Mouse (Mus musculus) liver, embryonic 16.5 days (tissue): Measurements from ENCODE around the gene Fndc7. TPM values are rescaled to one million over a fixed set of nuclear protein-coding genes. Genes with fewer than 3 reads are reported as not detected.
A peak's percentile ranks its signal among the peaks of the same experiment; 100 is the strongest.

Source experiments
- ATAC-seq: fragments of 200-750 bp; cut with Nextera tagmentation; 2 replicates; pipeline ENCODE4 v1.8.0; 2017; ENCODE audit warnings: low read depth, mild to moderate bottlenecking, moderate number of reproducible peaks, moderate library complexity
- H3K27ac ChIP-seq: fragments of 300-500 bp; sonication (generic); 2 replicates; pipeline ENCODE4 v1.5.1; 2014; ENCODE audit warnings: mild to moderate bottlenecking, low read length
- H3K27me3 ChIP-seq: fragments of 300-500 bp; sonication (generic); 2 replicates; pipeline ENCODE4 v1.6.1; 2014; ENCODE audit warnings: low read depth, low read length, mixed read lengths; ENCODE audit not compliant: control insufficient read depth, insufficient read depth
- H3K36me3 ChIP-seq: fragments of 300-500 bp; sonication (generic); 2 replicates; pipeline ENCODE4 v1.6.1; 2014; ENCODE audit warnings: mild to moderate bottlenecking; ENCODE audit not compliant: control insufficient read depth, insufficient read depth
- H3K4me1 ChIP-seq: fragments of 300-500 bp; sonication (generic); 2 replicates; pipeline ENCODE4 v1.6.1; 2014; ENCODE audit warnings: low read depth, low read length, mixed read lengths; ENCODE audit not compliant: control insufficient read depth
- H3K4me2 ChIP-seq: fragments of 300-500 bp; sonication (generic); 2 replicates; pipeline ENCODE4 v1.6.1; 2014; ENCODE audit warnings: low read depth, low read length, mixed read lengths
- H3K4me3 ChIP-seq: fragments of 300-500 bp; sonication (generic); 2 replicates; pipeline ENCODE4 v1.5.1; 2014; ENCODE audit warnings: low read depth, mild to moderate bottlenecking, low read length
- H3K9ac ChIP-seq: fragments of 300-500 bp; sonication (generic); 2 replicates; pipeline ENCODE4 v1.6.1; 2014; ENCODE audit warnings: low read depth, low read length
- H3K9me3 ChIP-seq: fragments of 300-500 bp; sonication (generic); replicated peaks from 2 replicates; pipeline ENCODE4 v1.6.1; 2016; ENCODE audit warnings: low read length; ENCODE audit not compliant: control insufficient read depth
- WGBS: fragments of 180-500 bp; shearing (Covaris S2); extraction: QIAGEN DNeasy Blood & Tissue Kit; methylation state at CpG from one replicate; pipeline ENCODE4 v1.1.7; 2014; ENCODE audit not compliant: insufficient replicate concordance; 5-methylcytosine and 5-hydroxymethylcytosine counted together
- polyA plus RNA-seq: library from polyadenylated mRNA; unstranded; fragments of >200 nt; fragmentation: Nextera tagmentation; extraction: Ambion mirVana; gene quantifications from 2 replicates; pipeline ENCODE4 v1.2.1, GENCODE M21; 2015

Fndc7 gene
- polyA plus RNA-seq, 1 experiment from 2014 or later = 0.04 TPM

DNA sequence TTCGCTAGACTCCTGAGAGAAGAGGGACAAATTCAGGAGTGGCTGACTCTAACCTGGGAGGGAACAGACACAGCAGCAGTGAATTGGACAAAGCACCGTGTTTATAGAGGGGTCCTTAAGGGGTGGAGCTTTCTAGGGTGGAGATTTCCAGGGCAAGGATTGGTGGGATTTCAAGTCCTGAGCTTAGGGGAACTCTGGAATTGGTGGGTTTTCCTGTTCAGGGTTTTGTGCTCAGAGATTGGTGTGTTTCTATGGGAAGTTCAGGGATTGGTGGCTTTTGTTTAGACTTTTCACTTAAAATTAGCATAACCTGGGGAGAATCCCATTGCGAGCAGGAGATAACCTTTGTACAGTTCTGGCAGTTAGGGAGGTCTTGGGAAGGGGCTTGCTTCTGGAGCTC is 28.2 kb upstream of the Fndc7 start:
- ATAC-seq = no peak
- H3K36me3 ChIP-seq = no peaks in the 10 kb centered on the region
- H3K4me1 ChIP-seq = peaks cover 10% of the 10 kb centered on the region
- H3K9me3 ChIP-seq = no peaks in the 10 kb centered on the region
- 63% methylated on average over 3 of the region's 3 CpGs for WGBS
- H3K9ac ChIP-seq = no peak overlapping the region
- no peak overlapping the region for H3K4me2 ChIP-seq
- no peak overlapping the region for H3K27ac ChIP-seq
- no peaks in the 10 kb centered on the region for H3K27me3 ChIP-seq
- no peak overlapping the region for H3K4me3 ChIP-seq

- H3K4me3 ChIP-seq = no peak overlapping the region
- peaks cover 6% of the 10 kb centered on the region for H3K4me1 ChIP-seq
- H3K9me3 ChIP-seq = no peaks in the 10 kb centered on the region
- 41% methylated on average over 4 of the region's 4 CpGs for WGBS
- no peak overlapping the region for H3K9ac ChIP-seq
- no peak overlapping the region for H3K4me2 ChIP-seq
- no peaks in the 10 kb centered on the region for H3K36me3 ChIP-seq
- no peaks in the 10 kb centered on the region for H3K27me3 ChIP-seq
- H3K27ac ChIP-seq = no peak overlapping the region
- no peak for ATAC-seq
Measured at GRCm38 (mm10) chr3:108916857-108917256, 27.0 kb upstream of the Fndc7 start.

- no peak for ATAC-seq
Measured at GRCm38 (mm10) chr3:108915999-108916398, 26.2 kb upstream of the Fndc7 start.

DNA sequence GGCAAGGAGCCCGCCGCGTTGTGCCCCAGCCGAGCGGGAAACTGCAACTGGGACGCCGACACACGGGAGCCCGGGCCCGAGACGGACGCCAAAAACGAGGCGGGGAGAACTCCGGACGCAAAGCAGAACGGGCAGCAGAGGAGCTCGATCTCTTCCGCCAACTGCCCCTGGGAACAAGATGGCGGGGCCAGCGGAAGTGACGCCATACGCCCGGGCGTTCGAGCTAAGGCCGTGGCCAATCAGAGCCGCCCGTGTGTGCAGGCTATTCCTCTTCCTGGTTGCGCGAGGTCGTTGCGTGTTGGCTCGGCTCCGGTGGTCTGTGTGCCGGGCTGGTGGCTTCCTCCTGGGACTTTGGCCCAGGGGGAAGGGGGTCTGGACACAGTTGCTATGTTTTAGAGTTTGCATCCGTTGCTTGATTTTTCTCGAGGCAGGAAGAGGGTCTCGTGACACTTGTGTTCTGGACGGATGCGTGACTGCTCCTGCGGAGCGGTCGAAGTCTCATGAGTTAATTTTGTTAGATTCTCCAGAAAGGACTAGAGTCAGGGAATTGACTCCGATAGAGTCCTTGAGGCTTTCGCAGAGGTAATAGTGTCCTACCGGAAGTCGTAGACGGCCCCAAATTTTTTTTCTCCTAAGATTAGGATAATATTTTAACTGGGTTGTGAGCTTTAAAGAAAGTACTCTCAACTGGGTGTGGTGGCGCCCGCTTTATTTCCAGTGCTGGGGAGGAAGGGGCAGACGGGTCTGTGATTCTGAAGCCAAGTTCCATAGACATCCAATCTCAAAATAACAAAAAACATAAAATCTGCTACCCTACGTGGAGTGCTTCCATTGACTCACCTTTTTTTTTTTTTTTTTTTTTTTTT is 22.0 kb upstream of the Fndc7 start, which contains the start of gene Prpf38b:
Gene Prpf38b, minus strand, starts transcription at position 180 of the 866 bp plus-strand sequence.
- H3K4me1 ChIP-seq = peaks cover 10% of the 10 kb centered on the region
- peak within 1 kb of the TSS; percentile 96 for H3K4me3 ChIP-seq
- H3K9me3 ChIP-seq = no peaks in the 10 kb centered on the region
- peak; percentile 97 for ATAC-seq
- H3K4me2 ChIP-seq = peak within 1 kb of the TSS; percentile 92
- H3K27ac ChIP-seq = peak within 1 kb of the TSS; percentile 99
- peak within 1 kb of the TSS; percentile 98 for H3K9ac ChIP-seq
- under 1% methylated on average over 53 of the region's 53 CpGs for WGBS
- no peaks in the 10 kb centered on the region for H3K27me3 ChIP-seq
- H3K36me3 ChIP-seq = peaks cover 14% of the 10 kb centered on the region

More at GRCm38 (mm10) chr3:108915999-108916398, 26.2 kb upstream of the Fndc7 start:
- Histone ChIP-seq H3K36me3 (no peaks in the 10 kb centered on the region), H3K27ac (no peak overlapping the region), H3K4me2 (no peak overlapping the region), H3K4me3 (no peak overlapping the region), H3K9ac (no peak overlapping the region), H3K27me3 (no peaks in the 10 kb centered on the region), H3K4me1 (no peaks in the 10 kb centered on the region; the same call in 1 of the 2 replicates), H3K9me3 (no peaks in the 10 kb centered on the region)
- 60% methylated on average over 1 of the region's 1 CpGs for WGBS

DNA sequence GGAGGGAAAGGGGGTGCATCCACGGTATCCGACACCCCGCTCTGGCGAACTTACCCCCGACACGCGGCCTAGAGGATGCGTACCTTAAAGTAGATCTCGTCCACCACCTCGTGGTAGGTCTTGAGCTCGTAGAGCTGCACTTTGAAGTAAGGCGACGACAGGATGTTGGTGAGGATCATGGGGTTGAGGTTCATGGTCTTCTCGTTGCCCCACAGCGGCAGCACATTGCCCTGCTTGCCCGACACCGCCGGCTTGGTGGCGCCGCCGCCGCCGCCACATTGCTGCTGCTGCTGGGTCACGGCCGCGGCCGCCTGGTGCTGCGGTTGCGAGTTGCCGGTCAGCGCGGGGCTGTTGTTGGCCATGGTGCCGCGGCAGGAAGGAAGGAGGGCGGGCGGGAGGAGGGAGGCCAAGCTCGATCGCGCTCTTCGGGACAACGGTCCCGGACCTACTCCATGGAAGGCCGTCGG is 21.3 kb upstream of the Fndc7 start:
- H3K9ac ChIP-seq = peak overlapping the region; percentile 98
- peak overlapping the region; percentile 92 for H3K4me2 ChIP-seq
- ATAC-seq = peak; percentile 80
- H3K27me3 ChIP-seq = no peaks in the 10 kb centered on the region
- peak overlapping the region; percentile 99 for H3K27ac ChIP-seq
- peaks cover 18% of the 10 kb centered on the region for H3K36me3 ChIP-seq
- peaks cover 10% of the 10 kb centered on the region for H3K4me1 ChIP-seq
- WGBS = under 1% methylated on average over 44 of the region's 44 CpGs
- no peaks in the 10 kb centered on the region for H3K9me3 ChIP-seq
- peak overlapping the region; percentile 96 for H3K4me3 ChIP-seq

DNA sequence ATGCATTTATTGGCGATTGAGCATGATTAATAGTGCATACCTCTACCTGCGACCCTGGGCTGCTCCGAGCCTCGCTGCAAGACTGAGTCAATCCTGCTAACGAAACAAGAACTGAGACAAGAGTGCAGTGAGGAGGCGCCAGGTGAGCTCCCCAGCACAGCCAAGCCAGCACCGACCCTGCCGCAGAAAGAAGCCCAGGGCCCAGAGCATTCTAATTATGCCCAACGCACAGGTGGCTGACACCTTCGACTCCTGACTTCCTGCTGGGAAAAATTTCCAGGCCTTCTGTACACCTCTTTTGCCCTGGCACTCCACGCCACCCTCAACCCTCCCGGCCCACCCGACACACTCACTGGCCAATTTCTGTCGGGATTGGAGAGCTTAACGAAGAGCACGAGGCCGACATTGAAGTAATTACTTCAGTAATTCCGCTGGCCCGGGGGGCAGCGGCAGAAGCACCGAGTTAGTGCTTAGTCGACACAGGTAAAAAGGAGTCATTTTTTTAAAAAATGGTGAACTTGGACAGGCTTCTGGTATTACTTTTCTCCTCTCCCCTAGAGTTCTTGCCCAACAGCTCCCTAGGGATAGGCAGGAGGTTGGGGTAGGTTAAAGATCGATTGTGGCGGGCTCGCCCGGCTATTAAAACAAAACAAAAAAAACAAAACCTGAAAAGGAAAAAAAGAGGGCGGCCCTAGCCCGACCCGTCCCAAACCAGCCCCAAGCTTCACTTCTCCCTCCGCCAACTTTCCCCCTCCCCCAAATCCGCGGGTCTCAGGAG is 20.7 kb upstream of the Fndc7 start:
- under 1% methylated on average over 32 of the region's 32 CpGs for WGBS
- ATAC-seq = no peak
- H3K27me3 ChIP-seq = no peaks in the 10 kb centered on the region
- H3K4me1 ChIP-seq = peaks cover 10% of the 10 kb centered on the region
- H3K9me3 ChIP-seq = no peaks in the 10 kb centered on the region
- peak overlapping the region; percentile 92 for H3K4me2 ChIP-seq
- H3K36me3 ChIP-seq = peaks cover 23% of the 10 kb centered on the region
- H3K9ac ChIP-seq = peak overlapping the region; percentile 98
- peak overlapping the region; percentile 99 for H3K27ac ChIP-seq
- peak overlapping the region; percentile 96 for H3K4me3 ChIP-seq

- no peaks in the 10 kb centered on the region for H3K9me3 ChIP-seq
- no peaks in the 10 kb centered on the region for H3K27me3 ChIP-seq
- H3K4me2 ChIP-seq = no peak overlapping the region
- no peak for ATAC-seq
- H3K36me3 ChIP-seq = peaks cover 48% of the 10 kb centered on the region
- 64% methylated on average over 6 of the region's 6 CpGs for WGBS
- H3K27ac ChIP-seq = no peak overlapping the region
- no peak overlapping the region for H3K4me3 ChIP-seq
- no peaks in the 10 kb centered on the region for H3K4me1 ChIP-seq
- no peak overlapping the region for H3K9ac ChIP-seq
Measured at GRCm38 (mm10) chr3:108902934-108903333, 13.1 kb upstream of the Fndc7 start.

GRCm38 (mm10) chr3:108902038-108902437 is 12.2 kb upstream of the Fndc7 start:
- H3K4me3 ChIP-seq = no peak overlapping the region
- 42% methylated on average over 2 of the region's 2 CpGs for WGBS
- ATAC-seq = no peak

More at GRCm38 (mm10) chr3:108902038-108902437, 12.2 kb upstream of the Fndc7 start:
- no peak overlapping the region for H3K4me2 ChIP-seq
- H3K9me3 ChIP-seq = no peaks in the 10 kb centered on the region
- no peak overlapping the region for H3K9ac ChIP-seq
- H3K27ac ChIP-seq = no peak overlapping the region
- H3K27me3 ChIP-seq = no peaks in the 10 kb centered on the region
- peaks cover 41% of the 10 kb centered on the region for H3K36me3 ChIP-seq
- no peaks in the 10 kb centered on the region for H3K4me1 ChIP-seq
